Mouse (Mus musculus): ENCODE data around the gene Ggact.

DNA sequence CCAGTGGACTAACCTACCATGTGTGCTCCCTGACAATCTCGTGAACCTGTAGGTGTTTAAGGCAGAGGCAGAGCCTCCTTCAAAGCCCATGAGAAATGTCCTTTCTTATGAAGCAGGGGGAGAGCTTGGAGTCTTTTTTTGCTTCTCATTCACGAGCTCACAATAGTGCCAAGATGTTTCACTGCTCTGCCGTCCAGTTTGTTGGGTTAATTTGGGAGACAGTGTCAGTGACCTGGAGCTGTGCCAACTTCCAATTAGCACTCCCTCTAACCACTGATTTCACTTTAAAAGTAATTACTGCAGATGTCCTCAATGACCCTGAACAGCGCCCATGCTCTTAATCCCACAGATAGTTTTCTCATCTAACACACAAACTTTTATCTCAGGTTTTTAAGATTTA is 50.9 kb downstream of the Ggact start:
- TF ChIP-seq CTCF (IDR thresholded peaks at IDR 0.05; ENCODE audit: insufficient read depth, low read length) (no peak), POLR2A (IDR thresholded peaks at IDR 0.05; ENCODE audit: borderline replicate concordance, extremely low read depth, low read depth, low read length) (no peak)

Data from lung, adult 2 months (tissue).